Mouse (Mus musculus): ENCODE results near the gene Zcchc10. TPM values are rescaled to one million over a fixed set of nuclear protein-coding genes. Genes with fewer than 3 reads are reported as not detected.
A peak's percentile ranks its signal among the peaks of the same experiment; 100 is the strongest.
"Not testable (repeated sequence)": the region's sequence is repeated elsewhere in the genome, so short reads cannot be mapped to it uniquely, and the experiment has no call there.

Zcchc10 gene
- polyA plus RNA-seq (2016; fragmentation: Nextera tagmentation; extraction: Ambion mirVana), result 17.5 and 19.3 TPM in 2 replicates

GRCm38 (mm10) chr11:53324512-53324968 is at the start of gene Zcchc10:
TSS of gene Zcchc10 (plus strand) at chr11:53324679.
- peaks cover 23% of the 10 kb centered on the region for H3K36me3 ChIP-seq
- ATAC-seq (ENCODE audit: low FRiP score, low read depth), result peak; percentile 87
- H3K4me3 ChIP-seq, result peak within 1 kb of the TSS; percentile 73
- peak within 1 kb of the TSS; percentile 80 for H3K9ac ChIP-seq (replicated peaks)
- peak within 1 kb of the TSS; percentile 39; the same call in 1 of the 2 replicates for H3K27ac ChIP-seq (replicated peaks)
- peak within 1 kb of the TSS; percentile 62 for H3K4me2 ChIP-seq (replicated peaks)
- WGBS, result 1% methylated on average over 21 of the region's 21 CpGs
- no peaks in the 10 kb centered on the region for H3K27me3 ChIP-seq
- peaks cover 7% of the 10 kb centered on the region for H3K4me1 ChIP-seq
- no peaks in the 10 kb centered on the region for H3K9me3 ChIP-seq

GRCm38 (mm10) chr11:53275358-53275757 is 49.1 kb upstream of the Zcchc10 start:
- WGBS, result 98% methylated on average over 3 of the region's 3 CpGs
- peaks cover 60% of the 10 kb centered on the region for H3K36me3 ChIP-seq
- H3K4me2 ChIP-seq (replicated peaks), result no peak overlapping the region
- no peak overlapping the region for H3K9ac ChIP-seq (replicated peaks)
- ATAC-seq (ENCODE audit: low FRiP score, low read depth), result no peak
- H3K4me3 ChIP-seq, result no peak overlapping the region
- H3K27me3 ChIP-seq, result no peaks in the 10 kb centered on the region
- H3K27ac ChIP-seq (replicated peaks), result no peak overlapping the region
- no peaks in the 10 kb centered on the region for H3K4me1 ChIP-seq
- no peaks in the 10 kb centered on the region for H3K9me3 ChIP-seq

GRCm38 (mm10) chr11:53278411-53278810 is 46.1 kb upstream of the Zcchc10 start:
- Histone ChIP-seq H3K27me3 (no peaks in the 10 kb centered on the region), H3K9ac (replicated peaks) (no peak overlapping the region), H3K4me1 (no peaks in the 10 kb centered on the region), H3K27ac (replicated peaks) (no peak overlapping the region), H3K36me3 (peaks cover 58% of the 10 kb centered on the region), H3K4me3 (no peak overlapping the region), H3K9me3 (no peaks in the 10 kb centered on the region), H3K4me2 (replicated peaks) (no peak overlapping the region)
- no peak for ATAC-seq (ENCODE audit: low FRiP score, low read depth)
- 87% methylated on average over 4 of the region's 4 CpGs for WGBS

GRCm38 (mm10) chr11:53285885-53286284 is 38.6 kb upstream of the Zcchc10 start:
- no peak for ATAC-seq (ENCODE audit: low FRiP score, low read depth)
- Histone ChIP-seq H3K4me2 (replicated peaks) (no peak overlapping the region), H3K4me3 (no peak overlapping the region), H3K9me3 (no peaks in the 10 kb centered on the region), H3K4me1 (no peaks in the 10 kb centered on the region), H3K9ac (replicated peaks) (no peak overlapping the region), H3K36me3 (peaks cover 92% of the 10 kb centered on the region), H3K27me3 (no peaks in the 10 kb centered on the region), H3K27ac (replicated peaks) (no peak overlapping the region)
- 96% methylated on average over 6 of the region's 6 CpGs for WGBS

- not testable (repeated sequence) for H3K4me1 ChIP-seq
Measured at GRCm38 (mm10) chr11:53290187-53290586, 34.3 kb upstream of the Zcchc10 start.

GRCm38 (mm10) chr11:53290871-53291270 is 33.6 kb upstream of the Zcchc10 start:
- no peaks in the 10 kb centered on the region for H3K9me3 ChIP-seq
- no peak overlapping the region for H3K27ac ChIP-seq (replicated peaks)
- H3K4me3 ChIP-seq, result no peak overlapping the region
- no peak overlapping the region for H3K9ac ChIP-seq (replicated peaks)
- H3K4me2 ChIP-seq (replicated peaks), result no peak overlapping the region
- no peak for ATAC-seq (ENCODE audit: low FRiP score, low read depth)
- H3K27me3 ChIP-seq, result no peaks in the 10 kb centered on the region
- no peaks in the 10 kb centered on the region for H3K4me1 ChIP-seq
- peaks cover 68% of the 10 kb centered on the region for H3K36me3 ChIP-seq
- 93% methylated on average over 11 of the region's 11 CpGs for whole genome bisulfite sequencing

More at GRCm38 (mm10) chr11:53290187-53290586, 34.3 kb upstream of the Zcchc10 start:
- peaks cover 74% of the 10 kb centered on the region for H3K36me3 ChIP-seq
- not testable (repeated sequence) for H3K9me3 ChIP-seq; H3K27ac ChIP-seq (replicated peaks); H3K4me2 ChIP-seq (replicated peaks); H3K4me3 ChIP-seq; ATAC-seq (ENCODE audit: low FRiP score, low read depth); H3K27me3 ChIP-seq; H3K9ac ChIP-seq (replicated peaks)
- 91% methylated on average over 2 of the region's 2 CpGs for WGBS

GRCm38 (mm10) chr11:53294441-53294840 is 30.0 kb upstream of the Zcchc10 start:
- Histone ChIP-seq H3K36me3 (peaks cover 32% of the 10 kb centered on the region), H3K9me3 (no peaks in the 10 kb centered on the region), H3K4me2 (replicated peaks) (no peak overlapping the region), H3K4me1 (peaks cover 23% of the 10 kb centered on the region), H3K9ac (replicated peaks) (no peak overlapping the region), H3K27ac (replicated peaks) (no peak overlapping the region), H3K27me3 (no peaks in the 10 kb centered on the region), H3K4me3 (no peak overlapping the region)
- no peak for ATAC-seq (ENCODE audit: low FRiP score, low read depth)
- WGBS, result 90% methylated on average over 5 of the region's 5 CpGs

GRCm38 (mm10) chr11:53296880-53297279 is 27.6 kb upstream of the Zcchc10 start:
- Histone ChIP-seq H3K4me2 (replicated peaks) (no peak overlapping the region), H3K27ac (replicated peaks) (no peak overlapping the region), H3K4me3 (no peak overlapping the region), H3K9me3 (no peaks in the 10 kb centered on the region), H3K36me3 (peaks cover 12% of the 10 kb centered on the region; the same call in 1 of the 2 replicates), H3K9ac (replicated peaks) (no peak overlapping the region), H3K27me3 (no peaks in the 10 kb centered on the region), H3K4me1 (peaks cover 30% of the 10 kb centered on the region)
- WGBS, result 85% methylated on average over 4 of the region's 4 CpGs
- no peak for ATAC-seq (ENCODE audit: low FRiP score, low read depth)

- Histone ChIP-seq H3K4me1 (peaks cover 30% of the 10 kb centered on the region), H3K4me3 (peak overlapping the region; percentile 99; the same call in 1 of the 2 replicates), H3K27me3 (no peaks in the 10 kb centered on the region), H3K9me3 (no peaks in the 10 kb centered on the region), H3K9ac (replicated peaks) (no peak overlapping the region; the same call in 1 of the 2 replicates), H3K27ac (replicated peaks) (no peak overlapping the region), H3K4me2 (replicated peaks) (peak overlapping the region; percentile 90), H3K36me3 (no peaks in the 10 kb centered on the region)
- 91% methylated on average over 7 of the region's 7 CpGs for WGBS
- ATAC-seq (ENCODE audit: low FRiP score, low read depth), result no peak
Measured at GRCm38 (mm10) chr11:53297947-53298860, 26.3 kb upstream of the Zcchc10 start.

- H3K9ac ChIP-seq (replicated peaks), result peak overlapping the region; percentile 98
- ATAC-seq (ENCODE audit: low FRiP score, low read depth), result peak; percentile 27
- H3K4me2 ChIP-seq (replicated peaks), result peak overlapping the region; percentile 90
- no peaks in the 10 kb centered on the region for H3K36me3 ChIP-seq
- no peaks in the 10 kb centered on the region for H3K27me3 ChIP-seq
- peak overlapping the region; percentile 97 for H3K27ac ChIP-seq (replicated peaks)
- peaks cover 30% of the 10 kb centered on the region for H3K4me1 ChIP-seq
- WGBS, result under 1% methylated on average over 80 of the region's 80 CpGs
- peak overlapping the region; percentile 99 for H3K4me3 ChIP-seq
- H3K9me3 ChIP-seq, result no peaks in the 10 kb centered on the region
Measured at GRCm38 (mm10) chr11:53299551-53300329, 24.7 kb upstream of the Zcchc10 start.

GRCm38 (mm10) chr11:53300330-53301166 is 23.9 kb upstream of the Zcchc10 start, which contains the start of gene Hspa4:
TSS of gene Hspa4 (minus strand) at chr11:53300457.
- Histone ChIP-seq H3K9ac (replicated peaks) (peak within 1 kb of the TSS; percentile 98), H3K4me1 (peaks cover 30% of the 10 kb centered on the region)
- WGBS, result under 1% methylated on average over 58 of the region's 58 CpGs

More at GRCm38 (mm10) chr11:53300330-53301166, 23.9 kb upstream of the Zcchc10 start, which contains the start of gene Hspa4:
- H3K4me2 ChIP-seq (replicated peaks), result peak within 1 kb of the TSS; percentile 90
- no peaks in the 10 kb centered on the region for H3K27me3 ChIP-seq
- H3K9me3 ChIP-seq, result no peaks in the 10 kb centered on the region
- peak within 1 kb of the TSS; percentile 97 for H3K27ac ChIP-seq (replicated peaks)
- peak within 1 kb of the TSS; percentile 99 for H3K4me3 ChIP-seq
- no peaks in the 10 kb centered on the region for H3K36me3 ChIP-seq
- ATAC-seq (ENCODE audit: low FRiP score, low read depth), result peak; percentile 98

Measured in midbrain, embryonic 12.5 days (tissue).